Mouse (Mus musculus): ENCODE results near the gene Rab5b. TPM values are rescaled to one million over a fixed set of nuclear protein-coding genes. Genes with fewer than 3 reads are reported as not detected.

The Rab5b gene
- polyA plus RNA-seq, 1 experiment, result 32.2 TPM

DNA sequence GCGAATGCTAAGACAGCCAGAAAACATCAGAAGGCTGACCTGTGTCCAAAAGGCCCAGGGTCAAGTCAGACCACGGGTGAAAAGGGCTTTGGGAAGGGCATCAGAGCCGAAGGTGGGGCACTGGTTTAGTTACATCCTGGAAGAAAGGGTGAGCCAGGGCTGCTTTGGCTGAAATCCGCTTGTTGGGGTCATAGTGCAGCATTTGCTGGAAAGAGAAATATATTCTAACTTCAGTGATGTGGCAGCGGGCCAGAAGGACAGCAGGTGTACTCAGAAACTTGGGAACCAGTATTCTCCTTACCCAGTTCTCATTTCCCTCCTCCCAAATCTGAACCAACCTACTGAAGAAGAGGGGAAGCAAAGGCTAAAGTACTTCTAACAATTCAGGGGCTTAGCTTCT lies 2.9 kb upstream of the Rab5b start:
- TF ChIP-seq POLR2A (IDR thresholded peaks at IDR 0.05; ENCODE audit: low read depth, low read length) (no peak), CTCF (IDR thresholded peaks at IDR 0.05; ENCODE audit: extremely low read depth, insufficient read length, insufficient replicate concordance, low read depth, low read length) (no peak)
- H3K4me3 ChIP-seq (ENCODE audit: low read depth, low read length), result no peak overlapping the region
- WGBS, result 32% methylated on average over 5 of the region's 5 CpGs
- peak overlapping the region; percentile 56 for H3K27ac ChIP-seq (ENCODE audit: insufficient read depth, low read depth, low read length)
- H3K4me1 ChIP-seq (ENCODE audit: control insufficient read depth, insufficient read depth, insufficient read length, low read length), result peaks cover 7% of the 10 kb centered on the region; the same call in 1 of the 2 replicates
- 0 out of 2 replicates have a peak, but pooled peaks cover 1% of the 10 kb centered on the region for H3K36me3 ChIP-seq (ENCODE audit: control insufficient read depth, insufficient read depth, low read length)
- no peaks in the 10 kb centered on the region for H3K27me3 ChIP-seq (ENCODE audit: control insufficient read depth, insufficient read depth, low read length)

DNA sequence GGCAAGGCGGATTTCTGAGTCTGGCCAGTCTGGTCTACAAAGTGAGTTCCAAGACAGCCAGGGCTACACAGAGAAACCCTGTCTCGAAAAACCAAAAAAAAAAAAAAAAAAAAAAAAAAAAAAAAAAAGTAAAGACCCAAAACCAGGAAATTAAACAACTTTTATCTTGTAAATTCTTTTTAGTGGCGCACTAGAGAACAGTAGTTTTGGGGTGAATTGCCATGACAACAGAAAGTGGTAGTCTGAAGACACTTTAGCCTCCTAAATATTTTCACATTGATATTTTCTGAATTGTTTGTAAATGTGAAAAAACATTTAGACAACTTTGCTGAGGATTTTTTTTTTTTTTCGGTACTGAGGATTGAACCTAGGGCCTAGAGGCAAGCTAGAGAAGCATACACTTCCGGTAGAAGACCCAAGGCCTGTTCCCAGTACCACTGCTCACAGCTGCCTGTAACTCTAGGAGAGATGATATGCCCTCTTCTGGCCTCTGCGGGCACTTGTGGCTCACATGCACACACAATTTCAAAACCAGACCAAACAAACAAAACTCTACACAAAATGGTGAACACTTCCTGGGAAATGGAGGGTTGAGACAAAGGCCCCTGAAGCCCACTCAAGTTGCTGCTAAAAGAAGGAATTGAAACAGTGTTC lies 1.1 kb upstream of the Rab5b start:
- no peak overlapping the region for H3K4me3 ChIP-seq (ENCODE audit: low read depth, low read length)
- H3K36me3 ChIP-seq (ENCODE audit: control insufficient read depth, insufficient read depth, low read length), result 0 out of 2 replicates have a peak, but pooled peaks cover 1% of the 10 kb centered on the region
- 86% methylated on average over 6 of the region's 6 CpGs for WGBS
- H3K4me1 ChIP-seq (ENCODE audit: control insufficient read depth, insufficient read depth, insufficient read length, low read length), result peaks cover 7% of the 10 kb centered on the region; the same call in 1 of the 2 replicates
- no peak for TF ChIP-seq POLR2A (IDR thresholded peaks at IDR 0.05; ENCODE audit: low read depth, low read length)
- TF ChIP-seq CTCF (IDR thresholded peaks at IDR 0.05; ENCODE audit: extremely low read depth, insufficient read length, insufficient replicate concordance, low read depth, low read length), result no peak
- H3K27me3 ChIP-seq (ENCODE audit: control insufficient read depth, insufficient read depth, low read length), result no peaks in the 10 kb centered on the region
- no peak overlapping the region for H3K27ac ChIP-seq (ENCODE audit: insufficient read depth, low read depth, low read length)

DNA sequence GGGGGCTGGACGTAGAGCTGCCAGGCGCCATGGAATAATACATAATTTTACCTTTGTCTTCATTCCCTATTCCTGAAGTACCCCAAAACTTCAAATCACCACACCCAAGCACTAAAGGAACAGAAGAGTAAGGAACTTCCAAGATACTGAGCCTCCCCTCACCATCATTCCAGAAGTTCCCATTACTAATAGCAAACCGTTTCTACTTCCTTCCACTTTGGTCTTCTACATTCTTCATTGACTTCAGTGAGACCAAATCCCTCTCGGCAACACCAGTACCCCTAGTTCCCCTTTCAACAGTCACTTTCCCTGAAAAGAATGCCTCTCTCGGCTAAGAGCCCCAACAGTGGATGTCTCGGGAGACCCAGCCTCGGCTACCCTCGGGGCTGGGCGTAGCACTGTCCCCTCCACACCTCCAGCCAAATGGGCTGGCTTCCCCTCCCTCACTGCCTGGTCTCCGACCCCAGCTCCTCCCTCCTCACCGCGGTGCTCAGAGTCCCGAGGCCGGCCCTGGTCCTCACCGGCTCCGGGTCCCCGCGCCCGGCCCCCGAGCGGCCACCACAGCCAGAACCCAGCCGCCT lies 563 bp downstream of the Rab5b start:
- peak overlapping the region; percentile 78 for H3K27ac ChIP-seq (ENCODE audit: insufficient read depth, low read depth, low read length)
- TF ChIP-seq CTCF (IDR thresholded peaks at IDR 0.05; ENCODE audit: extremely low read depth, insufficient read length, insufficient replicate concordance, low read depth, low read length), result no peak
- no peak for TF ChIP-seq POLR2A (IDR thresholded peaks at IDR 0.05; ENCODE audit: low read depth, low read length)
- H3K36me3 ChIP-seq (ENCODE audit: control insufficient read depth, insufficient read depth, low read length), result 0 out of 2 replicates have a peak, but pooled peaks cover 1% of the 10 kb centered on the region
- 2% methylated on average over 22 of the region's 22 CpGs for WGBS
- no peaks in the 10 kb centered on the region for H3K27me3 ChIP-seq (ENCODE audit: control insufficient read depth, insufficient read depth, low read length)
- peaks cover 7% of the 10 kb centered on the region; the same call in 1 of the 2 replicates for H3K4me1 ChIP-seq (ENCODE audit: control insufficient read depth, insufficient read depth, insufficient read length, low read length)
- peak overlapping the region; percentile 92 for H3K4me3 ChIP-seq (ENCODE audit: low read depth, low read length)

DNA sequence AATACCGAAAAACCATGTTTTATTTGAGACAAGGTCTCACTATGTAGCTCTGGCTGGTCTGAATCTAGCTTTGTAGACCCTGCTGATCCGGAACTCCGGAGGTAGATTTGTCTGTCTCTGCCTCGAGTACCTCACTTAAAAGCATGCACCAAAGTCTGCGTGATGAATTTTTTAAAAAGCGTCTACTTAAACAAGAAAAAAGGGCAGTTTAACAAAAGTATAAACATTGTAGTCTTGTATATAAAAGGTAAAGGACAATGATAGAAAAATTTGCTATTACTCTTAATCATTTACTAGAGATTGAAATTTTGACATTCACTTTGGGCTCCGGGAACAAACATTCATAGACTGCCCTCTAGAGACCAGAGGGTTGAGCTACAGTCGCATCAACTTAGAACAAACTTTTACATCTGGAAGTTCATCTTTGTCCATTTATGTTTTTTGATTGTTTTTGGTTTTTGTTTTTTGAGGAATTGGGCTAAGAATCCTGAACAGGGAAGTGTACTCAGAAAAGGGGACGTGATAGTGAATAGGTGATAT lies 21.5 kb downstream of the Rab5b start:
- TF ChIP-seq POLR2A (IDR thresholded peaks at IDR 0.05; ENCODE audit: low read depth, low read length) (no peak), CTCF (IDR thresholded peaks at IDR 0.05; ENCODE audit: extremely low read depth, insufficient read length, insufficient replicate concordance, low read depth, low read length) (no peak)
- Histone ChIP-seq H3K36me3 (ENCODE audit: control insufficient read depth, insufficient read depth, low read length) (peaks cover 5% of the 10 kb centered on the region; the same call in 1 of the 2 replicates), H3K27me3 (ENCODE audit: control insufficient read depth, insufficient read depth, low read length) (no peaks in the 10 kb centered on the region), H3K4me1 (ENCODE audit: control insufficient read depth, insufficient read depth, insufficient read length, low read length) (peaks cover 3% of the 10 kb centered on the region; the same call in 1 of the 2 replicates), H3K27ac (ENCODE audit: insufficient read depth, low read depth, low read length) (peak overlapping the region; percentile 22; the same call in 1 of the 2 replicates), H3K4me3 (ENCODE audit: low read depth, low read length) (peak overlapping the region; percentile 69)
- under 1% methylated on average over 9 of the region's 9 CpGs for WGBS

DNA sequence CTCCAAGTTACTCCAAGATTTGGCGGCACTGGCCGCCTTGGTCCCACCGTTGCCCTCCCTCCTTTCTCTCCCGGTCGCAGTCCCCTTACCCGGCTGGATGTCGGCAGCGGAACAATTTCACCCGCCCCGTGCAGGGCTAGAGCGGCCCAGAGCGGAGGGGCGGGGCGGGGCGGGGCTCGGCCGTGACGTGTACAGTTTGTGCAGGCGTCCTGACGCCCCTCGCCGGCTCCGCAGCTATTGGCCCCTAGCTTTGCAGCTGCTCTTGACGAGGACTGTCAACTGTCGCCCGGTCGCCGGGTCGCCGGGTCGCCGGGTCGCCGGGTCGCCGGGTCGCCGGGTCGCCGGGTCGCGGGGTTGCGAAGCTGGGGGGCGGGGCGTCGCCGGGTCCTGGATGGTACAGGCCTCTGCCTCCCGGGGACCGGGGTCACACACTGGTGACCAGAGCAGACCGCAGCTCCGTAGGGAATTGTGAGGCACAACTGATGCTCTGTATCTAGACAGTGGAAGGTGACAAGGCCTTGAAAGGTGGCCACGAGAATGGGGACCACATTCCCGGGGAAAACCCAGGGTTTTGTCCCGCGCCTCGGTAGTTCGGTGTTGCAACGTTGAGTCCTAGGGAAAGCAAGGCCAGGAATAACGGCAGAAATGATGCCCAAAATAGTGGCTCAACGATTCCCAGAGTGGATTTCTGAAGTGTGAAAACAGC lies 22.1 kb downstream of the Rab5b start, which contains the start of gene Suox:
Suox (minus strand) TSS at position 311 of the 706 bp plus-strand sequence.
- Histone ChIP-seq H3K27ac (ENCODE audit: insufficient read depth, low read depth, low read length) (peak within 1 kb of the TSS; percentile 50), H3K4me3 (ENCODE audit: low read depth, low read length) (peak within 1 kb of the TSS; percentile 69), H3K4me1 (ENCODE audit: control insufficient read depth, insufficient read depth, insufficient read length, low read length) (peaks cover 3% of the 10 kb centered on the region; the same call in 1 of the 2 replicates), H3K36me3 (ENCODE audit: control insufficient read depth, insufficient read depth, low read length) (peaks cover 1% of the 10 kb centered on the region; the same call in 1 of the 2 replicates), H3K27me3 (ENCODE audit: control insufficient read depth, insufficient read depth, low read length) (no peaks in the 10 kb centered on the region)
- TF ChIP-seq CTCF (IDR thresholded peaks at IDR 0.05; ENCODE audit: extremely low read depth, insufficient read length, insufficient replicate concordance, low read depth, low read length) (peak; percentile 18; the same call in 1 of the 2 replicates), POLR2A (IDR thresholded peaks at IDR 0.05; ENCODE audit: low read depth, low read length) (peak; percentile 54)
- under 1% methylated on average over 60 of the region's 60 CpGs for WGBS

DNA sequence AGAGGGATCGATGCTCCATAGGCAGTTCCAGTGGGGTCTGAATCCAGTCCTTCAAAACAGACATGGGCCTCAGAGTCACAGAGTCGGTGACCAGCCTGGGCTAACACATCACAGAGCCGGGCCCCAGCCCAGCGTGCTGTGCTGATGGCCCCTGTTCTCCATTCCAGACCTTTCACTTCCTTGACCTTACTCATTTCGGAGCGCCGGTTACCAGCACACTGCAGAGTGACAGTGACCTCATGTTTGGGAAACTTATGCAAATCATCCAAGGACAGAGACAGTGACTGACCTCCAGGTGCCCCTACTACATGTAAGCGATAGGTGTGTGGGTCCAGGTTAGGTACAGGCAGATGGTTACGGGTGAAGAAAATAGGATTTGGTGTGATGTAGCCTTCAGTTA lies 24.9 kb downstream of the Rab5b start:
- Histone ChIP-seq H3K36me3 (ENCODE audit: control insufficient read depth, insufficient read depth, low read length) (no peaks in the 10 kb centered on the region), H3K27ac (ENCODE audit: insufficient read depth, low read depth, low read length) (no peak overlapping the region), H3K4me3 (ENCODE audit: low read depth, low read length) (no peak overlapping the region), H3K4me1 (ENCODE audit: control insufficient read depth, insufficient read depth, insufficient read length, low read length) (peaks cover 3% of the 10 kb centered on the region; the same call in 1 of the 2 replicates), H3K27me3 (ENCODE audit: control insufficient read depth, insufficient read depth, low read length) (no peaks in the 10 kb centered on the region)
- TF ChIP-seq CTCF (IDR thresholded peaks at IDR 0.05; ENCODE audit: extremely low read depth, insufficient read length, insufficient replicate concordance, low read depth, low read length) (no peak), POLR2A (IDR thresholded peaks at IDR 0.05; ENCODE audit: low read depth, low read length) (no peak)
- 98% methylated on average over 9 of the region's 9 CpGs for WGBS

Data from small intestine, adult 2 months (tissue).